Mouse (Mus musculus) heart, adult 2 months (tissue): ENCODE measurements around the gene Frmd3. TPM values are rescaled to one million over a fixed set of nuclear protein-coding genes. Genes with fewer than 3 reads are reported as not detected.
"Not testable (repeated sequence)": the region's sequence is repeated elsewhere in the genome, so short reads cannot be mapped to it uniquely, and the experiment has no call there.

Experiments used
- DNase-seq, 2 experiments: peaks; one replicate each; pipeline ENCODE4 v3.0.0; 2021
- H3K27ac ChIP-seq: fragments of 200-600 bp; 2 replicates; pipeline ENCODE4 v1.8.1; 2022
- H3K27me3 ChIP-seq: fragments of 200-500 bp; 2 replicates; pipeline ENCODE4 v1.6.1; 2012; ENCODE audit warnings: mild to moderate bottlenecking, low read length, inconsistent platforms, mixed read lengths; ENCODE audit not compliant: control insufficient read depth, insufficient read depth
- H3K36me3 ChIP-seq: fragments of 200-500 bp; 2 replicates; pipeline ENCODE4 v1.6.1; 2012; ENCODE audit warnings: low read length, inconsistent platforms; ENCODE audit not compliant: control insufficient read depth, insufficient read depth
- H3K4me1 ChIP-seq: fragments of 200-500 bp; 2 replicates; pipeline ENCODE4 v1.6.1; 2011; ENCODE audit warnings: low read length; ENCODE audit not compliant: control insufficient read depth, insufficient read depth
- H3K4me3 ChIP-seq: fragments of 200-600 bp; 2 replicates; pipeline ENCODE4 v1.8.1; 2022
- H3K79me2 ChIP-seq: fragments of 200-500 bp; replicated peaks from 2 replicates; pipeline ENCODE4 v1.6.1; 2012; ENCODE audit warnings: mild to moderate bottlenecking, inconsistent platforms, low read length, moderate library complexity, mixed read lengths; ENCODE audit not compliant: control insufficient read depth, insufficient read depth
- H3K9ac ChIP-seq: fragments of 200-500 bp; 2 replicates; pipeline ENCODE4 v1.6.1; 2012; ENCODE audit warnings: low read depth, mild to moderate bottlenecking, control low read depth, inconsistent platforms, low read length, mixed read lengths
- CTCF ChIP-seq: fragments of 200-600 bp; IDR thresholded peaks from 2 replicates; pipeline ENCODE4 v1.8.1; 2022; ENCODE audit warnings: antibody characterized with exemption, mild to moderate bottlenecking, moderate library complexity
- EP300 ChIP-seq: fragments of 200-500 bp; IDR thresholded peaks from 2 replicates; pipeline ENCODE4 v1.6.1; 2011; ENCODE audit warnings: low read depth, low read length, control low read depth; ENCODE audit not compliant: insufficient read depth
- POLR2A ChIP-seq: fragments of 200-500 bp; IDR thresholded peaks from 2 replicates; pipeline ENCODE4 v1.6.1; 2011; ENCODE audit warnings: mild to moderate bottlenecking, low read depth, low read length, control low read depth; ENCODE audit not compliant: insufficient read depth
- WGBS: fragments of 180-500 bp; shearing (Covaris S2); methylation state at CpG from one replicate; pipeline ENCODE4 v1.1.7; 2018; 5-methylcytosine and 5-hydroxymethylcytosine counted together
- intact Hi-C: fragments of 180-260 bp; cut with DNase I; formaldehyde crosslinking; loops from one replicate; pipeline ENCODE4 v1.15.1; 2025
- polyA plus RNA-seq: library from polyadenylated mRNA; depleted of rRNA; stranded (reverse); fragments of >200 nt; gene quantifications from 2 replicates; pipeline ENCODE4 v1.2.3, GENCODE M21; 2012
- total RNA-seq, 2 experiments: library from RNA; stranded (reverse); gene quantifications; 2 replicates each; pipeline ENCODE4 v1.2.3; 2021

Frmd3 gene
- total and polyA plus RNA-seq, 3 experiments: 0.04 to 0.14 TPM; not detected in 1

DNA sequence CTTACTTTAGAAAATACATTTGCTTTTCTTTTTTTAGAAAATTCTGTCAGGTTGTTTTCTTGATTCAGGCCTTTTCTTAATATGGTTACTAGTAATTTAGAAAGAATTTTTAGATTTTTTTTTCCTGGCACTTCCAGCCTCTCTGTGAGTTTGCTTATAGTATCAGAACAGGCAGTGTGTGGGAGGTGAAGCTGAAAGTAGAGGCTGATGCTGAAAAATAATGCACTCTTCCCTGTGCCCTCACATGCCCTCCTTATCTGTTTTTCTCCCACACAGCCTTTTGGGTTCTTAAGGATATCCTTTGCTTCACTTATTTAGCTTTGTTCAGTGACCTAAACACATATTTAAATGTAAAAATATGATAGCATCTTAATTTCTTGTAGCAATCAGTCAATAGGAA, 30.0 kb downstream of the Frmd3 start:
- no peak overlapping the region for H3K4me3 ChIP-seq
- no peaks in the 10 kb centered on the region for H3K4me1 ChIP-seq
- no peak for DNase-seq
- H3K27ac ChIP-seq: no peak overlapping the region
- TF ChIP-seq CTCF: no peak
- no peak for TF ChIP-seq EP300
- no peak for TF ChIP-seq POLR2A
- H3K9ac ChIP-seq: no peak overlapping the region
- intact Hi-C loops: no loop called here
- no peaks in the 10 kb centered on the region for H3K27me3 ChIP-seq
- no peaks in the 10 kb centered on the region for H3K36me3 ChIP-seq
- H3K79me2 ChIP-seq: no peaks in the 10 kb centered on the region

GRCm38 (mm10) chr4:74051692-74052091, 38.5 kb downstream of the Frmd3 start:
- H3K4me3 ChIP-seq: no peak overlapping the region
- no peaks in the 10 kb centered on the region for H3K79me2 ChIP-seq
- 45% methylated on average over 1 of the region's 1 CpGs for WGBS
- no peaks in the 10 kb centered on the region for H3K36me3 ChIP-seq
- intact Hi-C loops: no loop called here
- TF ChIP-seq CTCF (no peak), POLR2A (no peak), EP300 (no peak)
- no peak for DNase-seq
- H3K9ac ChIP-seq: no peak overlapping the region
- no peak overlapping the region for H3K27ac ChIP-seq
- H3K27me3 ChIP-seq: no peaks in the 10 kb centered on the region
- no peaks in the 10 kb centered on the region for H3K4me1 ChIP-seq

DNA sequence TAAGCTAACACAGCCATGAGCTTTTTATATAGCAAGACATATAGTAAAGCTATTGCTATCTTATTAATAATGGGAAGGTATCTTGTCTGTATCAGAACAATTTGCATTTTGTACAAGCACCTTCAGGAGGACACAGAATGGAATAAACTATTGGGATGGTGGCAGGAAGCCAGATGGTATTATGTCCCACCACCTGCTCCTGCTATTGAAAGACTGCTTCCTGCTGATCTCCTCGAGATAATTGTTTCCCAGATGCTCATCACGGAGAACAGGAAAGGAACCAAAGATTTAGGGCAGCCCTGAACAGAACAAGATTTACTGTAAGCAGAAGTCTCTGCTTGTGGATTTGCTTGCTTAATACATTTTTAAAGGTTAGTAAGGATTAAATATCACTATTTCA, 63.5 kb downstream of the Frmd3 start:
- no peaks in the 10 kb centered on the region for H3K79me2 ChIP-seq
- no peaks in the 10 kb centered on the region for H3K4me1 ChIP-seq
- DNase-seq: no peak
- 26% methylated on average over 2 of the region's 2 CpGs for WGBS
- no peaks in the 10 kb centered on the region for H3K27me3 ChIP-seq
- H3K4me3 ChIP-seq: no peak overlapping the region
- no peak overlapping the region for H3K9ac ChIP-seq
- H3K36me3 ChIP-seq: no peaks in the 10 kb centered on the region
- intact Hi-C loops: no loop called here
- no peak overlapping the region for H3K27ac ChIP-seq
- TF ChIP-seq CTCF: no peak
- TF ChIP-seq POLR2A: no peak
- no peak for TF ChIP-seq EP300

DNA sequence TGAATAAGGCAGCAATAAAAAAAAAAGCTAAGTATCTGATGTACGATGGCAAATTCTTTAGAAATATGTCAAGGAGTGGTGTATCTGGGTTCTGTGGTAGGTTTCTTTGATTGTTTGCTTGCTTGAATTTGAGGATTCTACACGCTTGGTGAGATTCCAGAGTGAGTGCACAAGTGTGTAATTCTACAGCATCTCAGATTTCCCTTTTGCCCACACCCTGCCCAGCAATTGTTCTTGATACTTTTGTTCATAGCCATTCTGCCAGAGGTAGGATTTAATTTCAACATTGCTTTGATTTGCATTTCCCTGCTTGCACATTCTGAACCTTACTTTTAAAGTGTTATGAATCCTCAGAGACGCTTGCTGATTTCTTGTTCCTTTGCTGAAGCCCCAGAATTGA, 97.6 kb downstream of the Frmd3 start:
- TF ChIP-seq CTCF (no peak), POLR2A (no peak), EP300 (no peak)
- intact Hi-C loops: no loop called here
- H3K79me2 ChIP-seq: no peaks in the 10 kb centered on the region
- no peak for DNase-seq
- no peak overlapping the region for H3K9ac ChIP-seq
- H3K27ac ChIP-seq: no peak overlapping the region
- H3K36me3 ChIP-seq: no peaks in the 10 kb centered on the region
- no peaks in the 10 kb centered on the region for H3K4me1 ChIP-seq
- no peak overlapping the region for H3K4me3 ChIP-seq
- WGBS: 71% methylated on average over 3 of the region's 3 CpGs
- H3K27me3 ChIP-seq: no peaks in the 10 kb centered on the region

- Histone ChIP-seq H3K27me3 (no peaks in the 10 kb centered on the region), H3K79me2 (no peaks in the 10 kb centered on the region), H3K36me3 (no peaks in the 10 kb centered on the region), H3K27ac (no peak overlapping the region), H3K4me1 (no peaks in the 10 kb centered on the region), H3K4me3 (no peak overlapping the region), H3K9ac (no peak overlapping the region)
- intact Hi-C loops: no loop called here
- TF ChIP-seq EP300 (no peak), CTCF (no peak), POLR2A (no peak)
- no peak for DNase-seq
Observed at GRCm38 (mm10) chr4:74191528-74191927, 178.3 kb downstream of the Frmd3 start.

DNA sequence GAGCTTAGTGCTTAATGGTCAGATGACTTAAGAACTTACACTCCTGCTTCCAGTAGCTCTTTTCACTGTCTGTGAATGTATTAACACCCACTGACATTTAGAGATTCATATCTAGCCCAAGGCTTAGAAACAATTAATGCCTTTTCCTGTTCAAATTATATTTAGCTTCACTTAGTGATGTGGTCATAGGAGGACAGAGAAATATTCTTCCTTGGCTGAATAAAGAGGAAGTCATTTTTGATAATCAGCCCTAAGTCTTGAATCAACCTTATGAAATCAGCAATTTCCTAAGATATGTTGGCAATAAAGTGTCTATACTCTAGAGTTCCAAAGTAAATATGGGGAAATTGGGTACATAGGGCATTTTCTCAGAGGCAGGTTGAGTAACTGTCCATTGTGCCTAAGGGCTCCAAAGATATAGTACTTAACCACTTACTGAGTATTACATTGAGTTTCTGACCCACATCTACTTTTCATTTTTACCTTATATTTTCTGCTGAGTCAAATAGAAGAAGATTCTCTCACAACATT, 188.1 kb downstream of the Frmd3 start:
- Histone ChIP-seq H3K36me3 (no peaks in the 10 kb centered on the region), H3K79me2 (no peaks in the 10 kb centered on the region), H3K4me1 (no peaks in the 10 kb centered on the region), H3K27me3 (no peaks in the 10 kb centered on the region), H3K27ac (no peak overlapping the region), H3K4me3 (no peak overlapping the region), H3K9ac (no peak overlapping the region)
- intact Hi-C loops: no loop called here
- TF ChIP-seq EP300 (no peak), CTCF (no peak), POLR2A (no peak)
- no peak for DNase-seq

DNA sequence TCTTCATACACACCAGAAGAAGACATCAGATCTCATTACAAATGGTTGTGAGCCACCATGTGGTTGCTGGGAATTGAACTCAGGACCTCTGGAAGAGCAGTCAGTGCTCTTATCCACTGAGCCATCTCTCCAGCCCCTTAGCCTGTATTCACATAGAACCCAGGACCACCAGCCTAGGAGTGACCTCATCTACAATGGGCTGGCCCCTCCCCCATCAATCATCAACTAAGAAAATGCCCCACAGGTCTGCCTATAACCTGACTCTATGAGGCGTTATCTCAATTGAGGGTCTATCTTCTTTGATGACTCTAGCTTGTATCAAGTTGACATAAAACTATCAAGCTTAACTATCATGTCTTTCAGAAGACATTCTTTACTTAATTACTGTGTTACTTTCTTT, 208.5 kb downstream of the Frmd3 start:
- H3K4me1 ChIP-seq, H3K27me3 ChIP-seq, intact Hi-C loops, H3K4me3 ChIP-seq, H3K79me2 ChIP-seq, H3K36me3 ChIP-seq, DNase-seq, H3K9ac ChIP-seq, H3K27ac ChIP-seq: not testable (repeated sequence)
- WGBS: 80% methylated on average over 1 of the region's 1 CpGs
